Mouse (Mus musculus): ENCODE measurements around the gene Aff3. TPM values are rescaled to one million over a fixed set of nuclear protein-coding genes. Genes with fewer than 3 reads are reported as not detected.

Aff3 gene
- total RNA-seq (2017): 14.5 to 27.7 TPM (median 22.8 TPM) in 3 replicates

GRCm38 (mm10) chr1:38664777-38665176 is at the start of gene Aff3:
Gene Aff3, minus strand, starts transcription at chr1:38664955.
- peak; percentile 78 for ATAC-seq (replicated peaks; ENCODE audit: insufficient number of reproducible peaks, low FRiP score, low TSS enrichment, poor library complexity, severe bottlenecking)

- no peak for ATAC-seq (replicated peaks; ENCODE audit: insufficient number of reproducible peaks, low FRiP score, low TSS enrichment, poor library complexity, severe bottlenecking)
Observed at GRCm38 (mm10) chr1:38700646-38701045, 35.9 kb upstream of the Aff3 start.

- ATAC-seq (replicated peaks; ENCODE audit: insufficient number of reproducible peaks, low FRiP score, low TSS enrichment, poor library complexity, severe bottlenecking): no peak
Observed at GRCm38 (mm10) chr1:38699244-38699643, 34.5 kb upstream of the Aff3 start.

- ATAC-seq (replicated peaks; ENCODE audit: insufficient number of reproducible peaks, low FRiP score, low TSS enrichment, poor library complexity, severe bottlenecking): no peak
Observed at GRCm38 (mm10) chr1:38695812-38696681, 31.3 kb upstream of the Aff3 start.

- ATAC-seq (replicated peaks; ENCODE audit: insufficient number of reproducible peaks, low FRiP score, low TSS enrichment, poor library complexity, severe bottlenecking): no peak
Observed at GRCm38 (mm10) chr1:38695089-38695811, 30.5 kb upstream of the Aff3 start.

GRCm38 (mm10) chr1:38694142-38694541 is 29.4 kb upstream of the Aff3 start:
- peak; percentile 69 for ATAC-seq (replicated peaks; ENCODE audit: insufficient number of reproducible peaks, low FRiP score, low TSS enrichment, poor library complexity, severe bottlenecking)

- ATAC-seq (replicated peaks; ENCODE audit: insufficient number of reproducible peaks, low FRiP score, low TSS enrichment, poor library complexity, severe bottlenecking): no peak
Observed at GRCm38 (mm10) chr1:38690471-38690870, 25.7 kb upstream of the Aff3 start.

- ATAC-seq (replicated peaks; ENCODE audit: insufficient number of reproducible peaks, low FRiP score, low TSS enrichment, poor library complexity, severe bottlenecking): no peak
Observed at GRCm38 (mm10) chr1:38688216-38688615, 23.5 kb upstream of the Aff3 start.

- ATAC-seq (replicated peaks; ENCODE audit: insufficient number of reproducible peaks, low FRiP score, low TSS enrichment, poor library complexity, severe bottlenecking): no peak
Observed at GRCm38 (mm10) chr1:38685706-38686105, 21.0 kb upstream of the Aff3 start.

- ATAC-seq (replicated peaks; ENCODE audit: insufficient number of reproducible peaks, low FRiP score, low TSS enrichment, poor library complexity, severe bottlenecking): no peak
Observed at GRCm38 (mm10) chr1:38683158-38683721, 18.5 kb upstream of the Aff3 start.

- ATAC-seq (replicated peaks; ENCODE audit: insufficient number of reproducible peaks, low FRiP score, low TSS enrichment, poor library complexity, severe bottlenecking): no peak
Observed at GRCm38 (mm10) chr1:38679890-38680289, 15.1 kb upstream of the Aff3 start.

GRCm38 (mm10) chr1:38671756-38672155 is 7.0 kb upstream of the Aff3 start:
- ATAC-seq (replicated peaks; ENCODE audit: insufficient number of reproducible peaks, low FRiP score, low TSS enrichment, poor library complexity, severe bottlenecking): no peak

- no peak for ATAC-seq (replicated peaks; ENCODE audit: insufficient number of reproducible peaks, low FRiP score, low TSS enrichment, poor library complexity, severe bottlenecking)
Observed at GRCm38 (mm10) chr1:38671019-38671418, 6.3 kb upstream of the Aff3 start.

GRCm38 (mm10) chr1:38668327-38668726 is 3.6 kb upstream of the Aff3 start:
- no peak for ATAC-seq (replicated peaks; ENCODE audit: insufficient number of reproducible peaks, low FRiP score, low TSS enrichment, poor library complexity, severe bottlenecking)

- no peak for ATAC-seq (replicated peaks; ENCODE audit: insufficient number of reproducible peaks, low FRiP score, low TSS enrichment, poor library complexity, severe bottlenecking)
Observed at GRCm38 (mm10) chr1:38667892-38668291, 3.1 kb upstream of the Aff3 start.

- ATAC-seq (replicated peaks; ENCODE audit: insufficient number of reproducible peaks, low FRiP score, low TSS enrichment, poor library complexity, severe bottlenecking): no peak
Observed at GRCm38 (mm10) chr1:38666766-38667118, 2.0 kb upstream of the Aff3 start.

- no peak for ATAC-seq (replicated peaks; ENCODE audit: insufficient number of reproducible peaks, low FRiP score, low TSS enrichment, poor library complexity, severe bottlenecking)
Observed at GRCm38 (mm10) chr1:38666111-38666765, 1.5 kb upstream of the Aff3 start.

- no peak for ATAC-seq (replicated peaks; ENCODE audit: insufficient number of reproducible peaks, low FRiP score, low TSS enrichment, poor library complexity, severe bottlenecking)
Observed at GRCm38 (mm10) chr1:38665611-38666010, 856 bp upstream of the Aff3 start.

- ATAC-seq (replicated peaks; ENCODE audit: insufficient number of reproducible peaks, low FRiP score, low TSS enrichment, poor library complexity, severe bottlenecking): no peak
Observed at GRCm38 (mm10) chr1:38664261-38664660, 494 bp downstream of the Aff3 start.
